Mouse (Mus musculus) gastrocnemius, postnatal 36 days (tissue): ENCODE results near the gene Irf2. TPM values are rescaled to one million over a fixed set of nuclear protein-coding genes. Genes with fewer than 3 reads are reported as not detected.

Experiments used
- DNase-seq, 2 experiments: peaks; one replicate each; pipeline ENCODE4 v3.0.0; 2022
- intact Hi-C: fragments of 180-260 bp; cut with DNase I; formaldehyde crosslinking; loops from one replicate; pipeline ENCODE4 v1.15.1; 2025
- total RNA-seq, 2 experiments: library from RNA; stranded (reverse); gene quantifications; 2 replicates each; pipeline ENCODE4 v1.2.3; 2021

The Irf2 gene
- total RNA-seq, 2 experiments from 2014 or later: 27.3 to 36.0 TPM

- intact Hi-C loops: loop anchor here (5.0 kb wide), 1 partner anchor 50 kb away; no protein-coding TSS in a partner anchor
- no peak for DNase-seq
Observed at GRCm38 (mm10) chr8:46791664-46792371, 52.3 kb downstream of the Irf2 start.

- intact Hi-C loops: loop anchor here (5.0 kb wide), 1 partner anchor 50 kb away; no protein-coding TSS in a partner anchor
Observed at GRCm38 (mm10) chr8:46792653-46793052, 53.1 kb downstream of the Irf2 start.

GRCm38 (mm10) chr8:46793248-46793647 is 53.7 kb downstream of the Irf2 start:
- no peak for DNase-seq
- intact Hi-C loops: loop anchor here (5.0 kb wide), 1 partner anchor 51 kb away; no protein-coding TSS in a partner anchor

More at GRCm38 (mm10) chr8:46792653-46793052, 53.1 kb downstream of the Irf2 start:
- DNase-seq: no peak

GRCm38 (mm10) chr8:46794317-46794716 is 54.8 kb downstream of the Irf2 start:
- no peak for DNase-seq
- intact Hi-C loops: loop anchor here (5.0 kb wide), 1 partner anchor 52 kb away; no protein-coding TSS in a partner anchor

- no peak for DNase-seq
- intact Hi-C loops: no loop called here
Observed at GRCm38 (mm10) chr8:46799212-46799611, 59.7 kb downstream of the Irf2 start.

GRCm38 (mm10) chr8:46799706-46800105 is 60.2 kb downstream of the Irf2 start:
- intact Hi-C loops: no loop called here
- DNase-seq: no peak

GRCm38 (mm10) chr8:46801153-46801684 is 61.7 kb downstream of the Irf2 start:
- DNase-seq: no peak
- intact Hi-C loops: no loop called here

- intact Hi-C loops: no loop called here
- no peak for DNase-seq
Observed at GRCm38 (mm10) chr8:46802009-46802408, 62.5 kb downstream of the Irf2 start.

- intact Hi-C loops: no loop called here
- no peak for DNase-seq
Observed at GRCm38 (mm10) chr8:46804721-46805120, 65.2 kb downstream of the Irf2 start.

GRCm38 (mm10) chr8:46811021-46811622 is 71.6 kb downstream of the Irf2 start:
- peak; percentile 19 to 44 for DNase-seq
- intact Hi-C loops: no loop called here

GRCm38 (mm10) chr8:46811944-46812343 is 72.4 kb downstream of the Irf2 start:
- intact Hi-C loops: no loop called here
- no peak for DNase-seq

GRCm38 (mm10) chr8:46812966-46813365 is 73.4 kb downstream of the Irf2 start:
- intact Hi-C loops: no loop called here
- DNase-seq: no peak

GRCm38 (mm10) chr8:46818106-46818989 is 78.8 kb downstream of the Irf2 start:
- intact Hi-C loops: no loop called here
- no peak for DNase-seq

- no peak for DNase-seq
- intact Hi-C loops: no loop called here
Observed at GRCm38 (mm10) chr8:46818990-46819288, 79.4 kb downstream of the Irf2 start.

GRCm38 (mm10) chr8:46828734-46829413 is 89.3 kb downstream of the Irf2 start:
- intact Hi-C loops: no loop called here
- no peak for DNase-seq

GRCm38 (mm10) chr8:46829414-46830111 is 90.0 kb downstream of the Irf2 start:
- DNase-seq: no peak
- intact Hi-C loops: no loop called here

- no peak for DNase-seq
- intact Hi-C loops: no loop called here
Observed at GRCm38 (mm10) chr8:46830112-46830855, 90.8 kb downstream of the Irf2 start.

GRCm38 (mm10) chr8:46831916-46832315 is 92.4 kb downstream of the Irf2 start:
- DNase-seq: no peak
- intact Hi-C loops: no loop called here

- no peak for DNase-seq
- intact Hi-C loops: no loop called here
Observed at GRCm38 (mm10) chr8:46832399-46832798, 92.9 kb downstream of the Irf2 start.
